Mouse (Mus musculus) erythroblast, embryonic 14.5 days (primary cell): ENCODE measurements around the gene Zfhx3.

Experiments used
- GATA1 ChIP-seq: IDR thresholded peaks from 2 replicates; pipeline ENCODE4 v1.6.1; 2012; ENCODE audit warnings: low read length, inconsistent platforms, mixed read lengths
- TAL1 ChIP-seq: IDR thresholded peaks from 3 replicates; pipeline ENCODE4 v1.6.1; 2012; ENCODE audit warnings: low read length, inconsistent platforms, mixed read lengths

DNA sequence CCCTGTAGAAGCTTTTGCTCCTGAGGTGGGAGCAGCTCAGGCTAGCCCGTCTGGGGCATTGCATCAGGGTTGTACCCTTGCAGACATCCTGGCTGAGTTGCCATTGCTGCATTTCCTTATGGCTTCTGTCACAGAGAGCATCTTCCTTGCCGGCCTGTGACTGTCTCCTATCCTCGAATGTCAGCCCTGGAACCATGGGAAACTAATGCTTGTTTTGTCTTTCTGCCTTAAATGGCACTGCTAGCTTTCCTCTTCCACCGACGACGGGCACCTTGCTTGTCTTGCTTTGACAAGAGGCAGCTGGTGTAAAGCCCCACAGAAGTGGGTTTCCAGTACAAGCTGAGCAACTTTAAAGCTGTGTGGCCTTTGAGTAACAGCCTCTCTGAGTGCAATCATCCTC is 752.1 kb downstream of the Zfhx3 start:
- TF ChIP-seq GATA1, result no peak
- no peak for TF ChIP-seq TAL1
